Mouse (Mus musculus) adrenal gland, postnatal 10 days (tissue): ENCODE results near the gene Apol7b. TPM values are rescaled to one million over a fixed set of nuclear protein-coding genes. Genes with fewer than 3 reads are reported as not detected.
"Not testable (repeated sequence)": the region's sequence is repeated elsewhere in the genome, so short reads cannot be mapped to it uniquely, and the experiment has no call there.

Experiments used
- DNase-seq: peaks from one replicate; pipeline ENCODE4 v3.0.0; 2021; ENCODE audit warnings: mixed read lengths
- long read RNA-seq, 2 experiments: library from polyadenylated mRNA; stranded (forward); transcript quantifications; one replicate each; pipeline ENCODE4 v2.0.0; 2021
- total RNA-seq, 2 experiments: library from RNA; stranded (reverse); gene quantifications; 2 replicates each; pipeline ENCODE4 v1.2.3; 2021

The Apol7b gene
- not detected for total RNA-seq
- long read RNA-seq, experiment 1, result 0 reads
- long read RNA-seq, experiment 2, result 0 reads

DNA sequence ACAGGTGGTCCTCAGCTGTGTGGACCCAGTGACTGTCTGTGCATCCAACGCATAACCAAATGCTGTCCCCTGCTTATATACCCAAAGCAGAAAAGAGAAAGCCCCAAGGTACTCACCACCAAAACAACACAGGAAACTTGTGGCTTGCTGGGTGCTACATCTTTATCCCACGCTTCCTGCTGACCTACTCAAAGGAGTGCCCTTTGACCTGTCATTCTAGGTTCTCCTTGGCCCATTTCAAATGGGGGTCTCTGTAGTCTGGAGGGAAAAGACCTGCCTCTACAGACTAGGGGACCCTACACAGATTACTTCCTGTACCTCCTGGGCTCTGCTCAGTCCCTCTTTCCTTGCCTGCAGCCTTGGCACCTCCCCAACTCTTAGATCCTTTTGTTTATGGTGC, at the start of gene Apol7b:
TSS of gene Apol7b (minus strand) at position 101 of the 400 bp plus-strand sequence.
- not testable (repeated sequence) for DNase-seq

DNA sequence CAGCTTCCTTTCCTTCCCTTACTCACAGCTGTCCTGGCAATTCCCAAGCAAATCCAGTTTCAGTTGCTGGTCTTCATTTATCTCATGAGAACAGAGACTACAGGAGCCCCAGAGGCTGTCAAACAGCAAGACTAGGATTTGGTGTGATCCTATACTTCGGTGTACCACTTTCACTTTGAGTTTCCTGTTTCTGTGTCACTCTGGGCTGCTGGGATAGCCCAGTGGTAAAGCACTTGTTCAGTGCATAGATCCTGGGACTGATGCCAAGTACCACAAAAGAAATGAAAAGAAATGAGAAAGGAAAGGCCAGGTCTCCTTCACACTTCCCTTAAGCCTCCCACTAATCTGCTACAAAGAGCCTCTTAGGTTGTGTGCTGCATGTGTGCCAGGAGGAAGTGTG, 47.4 kb upstream of the Apol7b start:
- DNase-seq, result not testable (repeated sequence)

DNA sequence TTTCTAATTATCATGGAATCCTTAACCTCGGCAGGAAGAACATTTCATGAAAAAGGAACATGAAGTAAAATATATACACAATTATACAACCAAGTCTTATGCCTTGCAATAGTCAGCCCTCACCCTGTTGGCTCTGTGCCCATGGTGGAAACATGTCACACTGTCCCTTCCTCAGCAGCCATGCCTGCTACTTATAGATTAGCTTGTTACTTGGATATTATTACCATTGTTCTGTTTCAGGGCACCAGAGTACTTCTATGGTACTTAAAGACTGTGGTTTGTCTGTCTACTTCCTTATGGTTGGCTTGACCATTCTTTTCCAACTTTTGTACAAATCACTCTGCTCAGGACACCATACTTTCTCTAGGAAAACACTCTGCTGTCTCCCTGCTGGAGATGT, 45.9 kb upstream of the Apol7b start:
- not testable (repeated sequence) for DNase-seq

DNA sequence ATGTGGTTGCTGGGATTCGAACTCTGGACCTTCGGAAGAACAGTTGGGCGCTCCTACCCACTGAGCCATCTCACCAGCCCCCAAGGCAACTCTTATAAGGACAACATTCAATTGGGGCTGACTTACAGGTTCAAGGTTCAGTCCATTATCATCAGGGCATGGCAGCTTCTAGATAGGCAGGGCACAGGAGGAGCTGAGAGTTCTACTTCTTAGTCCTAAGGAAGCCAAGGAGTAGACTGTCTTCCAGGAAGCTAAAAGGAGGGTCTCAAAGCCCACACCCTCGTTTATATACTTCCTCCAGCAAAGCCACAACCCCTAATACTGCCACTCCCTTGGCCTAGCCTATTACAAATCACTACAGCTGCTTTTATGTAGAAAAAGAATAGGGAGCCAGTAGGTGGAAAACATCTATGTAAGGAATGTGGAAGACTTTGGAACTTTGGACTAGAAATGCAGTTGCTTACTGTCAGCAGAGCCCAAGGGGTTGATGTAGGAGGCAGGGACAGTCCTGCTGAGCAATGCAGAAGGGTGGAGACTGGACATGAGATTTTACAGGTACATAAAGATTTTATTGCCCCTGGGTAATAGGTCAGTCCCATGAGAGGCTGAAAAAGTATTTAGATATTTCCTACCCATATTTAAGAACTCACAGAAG, 35.0 kb upstream of the Apol7b start:
- no peak for DNase-seq

DNA sequence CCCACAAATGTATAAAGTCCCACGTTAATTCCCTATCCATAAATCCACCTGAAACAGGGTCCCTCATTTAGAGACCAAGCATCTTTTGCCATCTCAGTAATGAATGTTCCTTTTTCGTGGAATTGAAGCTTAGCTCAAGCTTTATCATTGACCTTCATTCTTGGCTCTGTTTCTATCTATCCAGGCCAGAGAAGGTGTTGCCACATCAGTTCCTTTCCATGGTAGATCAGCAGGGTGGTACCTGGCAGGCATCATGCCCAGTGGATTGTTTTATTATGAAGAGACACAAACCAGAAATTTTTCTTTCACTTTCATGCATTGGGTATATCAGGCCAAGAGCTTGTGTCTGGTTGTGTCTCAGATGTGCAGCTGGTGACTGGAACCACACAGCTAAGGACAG, 29.4 kb upstream of the Apol7b start, which contains the start of gene Apol10a:
TSS of gene Apol10a (plus strand) at position 355 of the 400 bp plus-strand sequence.
- DNase-seq, result not testable (repeated sequence)

DNA sequence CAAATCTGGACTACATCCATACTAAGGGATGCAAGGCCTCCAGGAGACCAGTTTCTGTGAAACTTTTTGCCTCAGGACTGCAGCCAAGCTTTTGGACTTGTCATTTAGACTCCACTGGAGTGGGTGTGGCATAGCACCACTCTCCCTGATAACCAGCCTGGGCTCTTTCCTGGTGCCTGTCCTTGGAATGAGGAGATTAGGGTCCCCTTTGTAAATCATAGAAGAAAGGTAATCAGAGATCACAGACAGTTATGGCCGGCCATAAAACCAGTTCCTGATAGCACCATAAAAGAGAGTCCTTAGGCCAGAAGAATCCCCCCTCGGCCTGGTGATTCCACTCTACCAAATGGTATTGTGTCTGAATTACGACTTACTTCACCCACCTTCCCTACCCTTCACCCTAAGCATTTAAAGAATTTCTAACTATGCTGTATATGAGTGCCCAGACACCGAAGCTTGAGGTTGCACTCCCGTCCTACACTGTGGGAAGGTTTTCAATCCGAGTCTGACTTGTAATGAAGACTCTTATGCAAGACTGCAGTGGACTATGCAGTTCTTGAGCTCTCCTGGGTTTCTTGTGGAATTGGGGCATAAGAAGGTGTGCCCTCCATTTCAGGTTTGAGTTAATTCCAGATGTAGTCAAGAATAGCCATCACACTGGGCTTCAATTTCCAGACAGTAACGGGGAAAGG, 27.6 kb upstream of the Apol7b start:
- not testable (repeated sequence) for DNase-seq

DNA sequence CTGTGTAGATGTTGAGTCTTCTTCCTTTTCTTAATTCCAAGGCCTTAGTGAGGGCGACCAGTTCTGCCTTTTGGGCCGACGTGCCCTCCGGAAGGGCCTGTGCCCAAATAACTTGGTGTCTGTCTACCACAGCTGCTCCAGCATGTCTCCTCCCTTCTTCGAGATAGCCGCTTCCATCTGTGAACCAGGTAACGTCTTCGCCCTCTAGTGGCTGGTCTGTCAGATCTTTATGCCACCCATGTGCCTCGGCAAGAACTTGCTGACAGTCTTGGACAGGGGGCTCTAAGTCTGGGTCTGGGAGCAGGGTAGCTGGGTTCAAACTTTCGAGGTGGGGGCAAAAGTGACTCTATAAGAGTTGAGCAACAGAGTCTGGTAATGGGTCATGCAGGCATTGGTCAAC, 2.6 kb upstream of the Apol7b start:
- DNase-seq, result peak; percentile 41

DNA sequence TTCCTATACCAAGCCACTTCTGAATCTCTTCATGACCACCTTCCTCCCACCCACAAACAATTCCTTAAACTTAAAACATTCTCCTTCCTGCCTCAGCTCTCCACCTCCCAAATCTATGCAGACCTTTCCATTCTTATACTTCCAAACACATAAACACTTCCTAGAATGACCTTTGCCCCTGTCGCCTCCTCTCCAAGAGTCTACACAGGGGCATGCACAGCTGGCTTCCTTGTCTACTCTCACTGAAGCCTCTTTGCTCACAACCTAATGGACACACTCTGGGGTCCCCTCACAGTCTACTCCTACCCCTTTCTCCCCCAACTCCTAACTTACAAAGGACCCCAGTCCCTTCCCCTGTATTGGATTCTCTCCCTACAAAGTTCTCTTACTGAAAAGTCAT, 1.6 kb downstream of the Apol7b start:
- DNase-seq, result not testable (repeated sequence)

DNA sequence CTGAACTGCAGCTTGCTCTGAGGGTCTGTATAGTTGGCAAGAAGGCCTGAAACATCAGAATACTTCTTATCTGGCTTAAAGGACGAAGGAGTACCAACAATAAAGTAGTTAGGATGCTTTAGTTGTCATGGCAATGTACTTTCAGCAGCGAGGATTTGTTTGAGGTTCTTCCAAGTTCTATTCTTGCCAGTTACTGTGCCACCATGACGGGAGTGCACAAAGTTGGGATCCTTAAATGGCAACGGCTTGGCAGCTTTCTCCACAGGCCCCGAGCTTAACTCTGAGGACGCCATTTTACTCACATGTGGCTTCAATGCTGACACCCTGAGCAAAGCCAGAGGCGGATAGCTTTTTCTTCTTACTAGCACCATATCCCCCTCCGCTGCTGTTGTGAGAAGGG, 2.5 kb downstream of the Apol7b start:
- DNase-seq, result not testable (repeated sequence)

DNA sequence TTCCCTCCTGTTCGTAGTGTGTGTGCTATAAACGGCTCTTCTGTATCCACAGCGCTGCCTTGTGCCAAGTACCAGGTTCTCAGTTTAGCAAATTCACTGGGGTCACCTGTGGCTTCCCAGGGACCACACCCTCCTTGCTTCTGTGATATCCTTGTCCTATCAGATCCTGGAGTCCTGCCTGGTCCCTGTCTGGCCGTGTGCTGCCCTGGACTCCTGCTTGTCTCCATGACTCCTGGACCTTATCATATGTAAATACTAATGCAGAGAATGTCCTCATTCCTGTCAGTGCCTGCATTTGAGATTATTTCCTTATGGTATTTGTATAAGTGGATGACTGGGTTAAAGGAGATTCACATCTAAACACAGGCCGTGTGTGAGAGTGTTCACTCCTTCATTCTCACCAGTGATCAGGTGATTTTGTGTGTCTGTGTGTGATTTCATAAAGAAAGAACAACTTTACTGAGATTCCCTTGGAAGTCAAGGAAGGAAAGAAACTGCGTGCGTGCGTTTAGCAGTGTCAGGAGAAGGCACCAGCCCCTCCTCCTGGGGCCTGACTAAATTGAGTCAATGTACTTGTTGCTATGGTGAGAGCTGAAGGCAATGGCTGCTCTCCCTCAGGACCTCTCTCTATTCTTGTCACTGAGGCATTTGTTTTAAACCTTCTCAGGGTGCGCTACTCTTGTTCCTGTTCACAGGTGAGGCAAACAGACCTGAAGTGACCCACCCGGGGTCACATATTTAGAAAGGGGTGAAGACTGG, 18.4 kb downstream of the Apol7b start:
- DNase-seq, result not testable (repeated sequence)

DNA sequence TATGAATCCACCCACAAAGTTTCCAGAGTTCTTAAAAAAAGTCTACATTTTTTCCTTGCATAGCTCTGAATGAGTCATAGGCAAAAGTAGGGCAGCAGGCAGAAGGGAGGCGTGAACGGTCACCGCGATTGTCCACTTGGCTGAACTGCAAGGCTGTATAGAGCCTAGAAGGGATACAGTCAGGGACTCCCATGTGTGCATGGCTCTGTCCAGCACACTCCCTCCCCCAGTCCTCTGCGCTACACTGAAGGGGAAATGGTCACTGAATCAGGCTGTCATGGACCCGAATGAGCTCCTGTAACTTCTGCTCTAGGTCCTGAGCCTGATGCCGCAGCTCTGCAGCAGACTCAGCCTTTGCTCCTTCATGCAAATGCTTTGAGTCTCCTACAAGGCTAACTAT, 24.4 kb downstream of the Apol7b start:
- not testable (repeated sequence) for DNase-seq

DNA sequence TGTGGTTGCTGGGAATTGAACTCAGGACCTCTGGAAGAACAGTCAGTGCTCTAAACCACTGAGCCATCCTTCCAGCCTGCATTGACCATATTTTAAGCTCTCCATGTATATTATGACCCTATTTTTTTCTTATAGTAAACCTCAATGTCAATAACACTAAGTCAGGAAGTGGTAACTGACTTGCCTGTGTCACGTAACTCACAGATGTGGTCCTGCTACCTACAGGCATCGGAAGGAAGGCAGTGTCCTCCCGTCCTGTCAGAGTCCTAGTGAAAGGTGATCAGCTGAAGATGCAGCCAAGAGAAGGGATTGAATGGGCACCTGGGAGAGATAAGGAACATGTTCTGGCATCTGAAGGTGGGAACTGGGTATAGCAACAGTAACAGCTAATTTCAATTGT, 27.6 kb downstream of the Apol7b start:
- not testable (repeated sequence) for DNase-seq

DNA sequence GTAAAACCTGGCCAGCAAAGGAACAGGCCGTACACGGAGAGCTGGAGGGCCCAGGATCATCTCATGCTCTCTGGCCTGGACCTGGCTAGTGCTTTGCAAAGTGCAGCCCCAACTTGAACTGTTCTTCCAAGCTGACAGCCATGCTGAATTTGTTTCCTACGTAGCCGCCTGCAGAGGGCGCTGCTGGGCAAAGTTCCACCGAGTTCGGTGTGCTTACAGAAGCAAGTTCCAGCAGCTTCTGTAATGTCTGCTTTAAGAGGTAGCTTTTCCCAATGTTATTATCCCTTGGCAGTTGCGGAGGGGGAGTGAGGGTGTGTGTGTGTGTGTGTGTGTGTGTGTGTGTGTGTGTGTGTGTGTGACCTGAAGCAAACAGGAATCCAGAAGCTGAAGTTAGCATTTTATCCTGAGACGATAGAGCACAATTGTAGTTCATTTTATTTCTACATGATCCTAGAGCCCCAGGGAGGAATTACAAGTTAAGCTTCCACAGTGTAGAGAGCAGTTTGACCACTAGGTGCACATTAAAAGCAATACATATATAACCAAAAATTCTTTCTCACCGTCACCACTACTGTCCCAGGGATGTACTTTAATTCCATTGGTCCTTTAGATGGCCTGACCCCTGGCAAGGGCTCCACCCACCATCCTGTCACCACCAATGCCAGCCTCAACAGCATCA, 30.5 kb downstream of the Apol7b start:
- not testable (repeated sequence) for DNase-seq

DNA sequence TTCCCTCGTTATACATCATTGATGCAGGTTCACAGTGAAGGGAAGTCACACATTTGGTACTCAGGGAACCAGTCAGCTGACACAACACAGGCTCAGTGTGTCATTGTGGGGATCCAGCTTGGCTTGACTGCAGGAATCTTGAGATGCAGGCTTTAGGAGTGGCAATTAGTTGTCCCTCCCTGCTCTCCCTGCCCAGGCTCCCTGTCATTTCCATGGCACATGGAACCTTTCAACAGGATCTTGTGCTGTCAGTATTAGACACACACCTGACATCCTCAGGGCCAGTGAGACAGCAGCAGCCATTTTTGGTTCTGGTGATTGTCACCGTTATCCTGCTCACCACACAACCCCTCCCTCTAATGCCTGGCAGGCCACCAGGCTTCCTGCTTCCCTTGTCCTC, 31.6 kb downstream of the Apol7b start:
- not testable (repeated sequence) for DNase-seq

DNA sequence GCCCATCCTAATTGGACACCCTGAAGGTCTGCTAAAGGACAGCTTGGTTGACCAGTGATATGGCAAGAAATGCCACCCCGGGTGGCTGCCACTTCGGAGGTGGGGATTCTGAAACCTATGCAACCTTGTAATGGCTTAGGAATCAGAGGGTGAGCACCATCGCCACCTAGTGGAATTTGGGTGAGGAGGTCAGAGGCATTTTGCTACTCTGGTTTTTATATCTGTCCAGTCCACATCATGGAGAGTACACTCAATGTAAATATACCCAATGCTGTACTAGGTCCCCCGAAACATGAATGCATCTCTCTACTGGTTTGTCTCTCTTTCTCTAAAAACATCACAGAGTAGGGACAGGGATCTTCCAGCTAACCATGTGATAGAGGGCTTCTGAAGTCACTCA, 34.6 kb downstream of the Apol7b start:
- not testable (repeated sequence) for DNase-seq

DNA sequence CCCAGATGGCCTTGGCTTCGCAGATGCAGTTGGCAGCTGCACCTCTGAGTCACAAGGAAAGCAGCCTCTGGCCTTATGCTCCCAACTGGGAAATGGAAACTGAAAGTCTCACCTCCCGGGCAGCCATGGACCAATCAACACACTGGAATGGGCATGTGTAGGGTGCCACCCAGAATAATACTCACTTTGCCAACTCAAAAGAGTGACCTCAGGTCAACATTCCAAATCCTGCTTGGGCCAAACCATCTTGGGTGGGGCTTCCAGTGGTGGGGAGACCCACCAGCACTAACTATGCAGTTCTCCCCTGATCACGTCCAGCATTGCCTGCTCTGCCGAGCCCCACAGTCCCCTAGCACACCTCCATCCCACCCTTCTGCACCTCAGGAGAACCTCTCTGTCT, 36.3 kb downstream of the Apol7b start, which contains the start of gene Apol9a:
TSS of gene Apol9a (minus strand) at position 101 of the 400 bp plus-strand sequence.
- not testable (repeated sequence) for DNase-seq

DNA sequence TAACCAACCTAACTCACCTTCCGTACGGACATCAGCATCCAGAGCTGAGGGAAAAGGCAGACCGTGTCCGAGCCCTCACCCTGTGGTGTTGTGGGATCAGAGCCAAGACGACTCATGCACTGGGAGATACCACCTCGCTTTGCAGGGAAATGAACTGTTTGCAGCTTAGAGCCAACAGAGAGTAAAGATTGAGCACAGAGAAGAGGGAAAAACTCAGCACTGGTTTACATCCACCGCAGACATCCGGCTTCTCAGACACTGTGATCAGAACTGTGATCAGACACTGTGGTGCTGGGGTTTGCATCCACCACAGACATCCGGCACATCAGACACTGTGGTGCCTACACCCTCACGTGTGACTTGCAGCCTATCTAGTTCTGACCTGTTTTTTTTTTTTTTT, 40.9 kb downstream of the Apol7b start:
- peak; percentile 35 for DNase-seq

DNA sequence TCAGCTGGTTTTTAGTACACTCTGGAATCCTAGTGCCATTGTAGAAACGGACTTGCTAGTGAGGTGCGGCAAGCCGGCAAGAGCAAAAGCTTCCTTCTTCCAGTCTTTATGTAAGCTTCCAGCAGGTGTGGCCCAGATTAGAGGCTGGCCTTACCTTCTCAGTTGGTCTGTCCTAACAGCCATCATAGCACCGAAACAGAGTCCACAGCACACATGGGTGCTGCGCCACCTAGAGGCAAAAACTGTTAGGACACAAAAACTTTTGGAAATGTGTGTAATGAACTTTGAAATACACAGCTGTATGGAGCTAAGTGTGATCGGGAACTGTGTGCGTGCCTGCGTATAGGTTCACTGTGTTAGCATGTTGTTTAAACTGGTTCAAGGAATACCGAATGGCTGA, 48.3 kb downstream of the Apol7b start, which contains the start of gene Apol7a:
TSS of gene Apol7a (minus strand) at position 84 of the 400 bp plus-strand sequence.
- peak; percentile 53 for DNase-seq

DNA sequence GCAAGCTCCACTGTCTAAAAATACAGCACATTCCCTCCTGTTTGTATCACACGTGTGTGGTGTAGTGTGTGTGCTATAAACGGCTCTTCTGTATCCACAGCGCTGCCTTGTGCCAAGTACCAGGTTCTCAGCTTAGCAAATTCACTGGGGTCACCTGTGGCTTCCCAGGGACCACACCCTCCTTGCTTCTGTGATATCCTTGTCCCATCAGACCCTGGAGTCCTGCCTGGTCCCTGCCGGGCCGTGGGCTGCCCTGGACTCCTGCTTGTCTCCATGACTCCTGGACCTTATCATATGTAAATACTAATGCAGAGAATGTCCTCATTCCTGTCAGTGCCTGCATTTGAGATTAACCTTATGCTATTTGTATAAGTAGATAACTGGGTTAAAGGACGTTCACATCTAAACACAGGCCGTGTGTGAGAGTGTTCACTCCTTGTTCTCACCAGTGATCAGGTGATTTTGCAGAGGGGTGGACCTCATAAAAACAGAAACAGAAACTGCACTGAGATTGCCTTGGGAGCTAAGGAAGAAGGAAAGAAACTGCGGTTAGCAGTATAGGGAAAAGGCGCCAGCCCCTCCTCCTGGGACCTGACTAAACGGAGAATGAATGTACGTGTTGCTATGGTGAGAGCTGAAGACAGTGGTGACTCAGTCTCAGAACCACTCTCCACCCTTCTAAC, 49.7 kb downstream of the Apol7b start:
- peak; percentile 41 for DNase-seq

DNA sequence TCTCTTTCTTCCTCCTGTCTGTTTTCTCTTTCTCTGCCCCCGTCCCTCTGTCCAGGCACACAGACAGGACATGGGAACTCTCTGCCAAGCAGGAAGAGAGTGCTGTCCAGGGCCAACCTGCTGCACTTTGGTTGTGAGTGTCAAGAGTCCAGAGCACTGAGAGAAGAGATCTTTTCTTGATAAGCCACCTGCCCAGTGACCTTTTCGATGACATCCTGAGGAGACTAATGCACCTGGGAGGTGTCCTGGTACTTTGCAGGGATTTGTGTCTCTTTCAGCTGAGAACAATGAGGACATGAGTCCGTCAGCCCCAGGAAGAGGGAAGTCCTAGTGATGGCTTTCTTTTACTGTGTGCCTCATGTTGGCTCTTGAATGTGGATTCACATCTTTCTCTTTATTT, 53.5 kb downstream of the Apol7b start:
- DNase-seq, result not testable (repeated sequence)

DNA sequence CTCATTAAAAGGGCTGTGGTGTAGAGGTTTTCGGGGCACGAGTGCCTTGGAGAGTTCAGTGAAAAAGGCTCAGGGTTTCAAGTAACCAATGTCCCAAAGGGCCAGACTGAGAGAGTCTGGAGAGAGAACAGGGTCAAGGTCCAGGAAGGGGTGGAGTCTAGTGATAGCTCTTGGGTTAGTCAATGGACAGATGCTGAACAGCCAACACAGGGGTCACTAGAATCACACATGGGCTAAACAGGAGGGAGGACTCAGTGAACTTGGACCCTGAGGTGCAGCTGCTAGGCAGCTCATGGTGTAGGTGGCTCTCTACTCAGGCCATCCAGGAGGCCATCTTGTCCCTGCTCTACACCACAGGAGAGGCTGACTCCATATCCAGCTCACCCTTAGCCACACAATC, 59.8 kb downstream of the Apol7b start:
- no peak for DNase-seq
